Mouse (Mus musculus): Measurements from ENCODE around the gene Tmem41a. TPM values are rescaled to one million over a fixed set of nuclear protein-coding genes. Genes with fewer than 3 reads are reported as not detected.

Gene Tmem41a
- polyA plus RNA-seq (2014; fragmentation: Illumina TruSeq; extraction: RNeasy Lipid Tissue Mini Kit (QIAGEN cat#74804); ENCODE audit: low read depth, low replicate concordance) = 4.9 TPM

DNA sequence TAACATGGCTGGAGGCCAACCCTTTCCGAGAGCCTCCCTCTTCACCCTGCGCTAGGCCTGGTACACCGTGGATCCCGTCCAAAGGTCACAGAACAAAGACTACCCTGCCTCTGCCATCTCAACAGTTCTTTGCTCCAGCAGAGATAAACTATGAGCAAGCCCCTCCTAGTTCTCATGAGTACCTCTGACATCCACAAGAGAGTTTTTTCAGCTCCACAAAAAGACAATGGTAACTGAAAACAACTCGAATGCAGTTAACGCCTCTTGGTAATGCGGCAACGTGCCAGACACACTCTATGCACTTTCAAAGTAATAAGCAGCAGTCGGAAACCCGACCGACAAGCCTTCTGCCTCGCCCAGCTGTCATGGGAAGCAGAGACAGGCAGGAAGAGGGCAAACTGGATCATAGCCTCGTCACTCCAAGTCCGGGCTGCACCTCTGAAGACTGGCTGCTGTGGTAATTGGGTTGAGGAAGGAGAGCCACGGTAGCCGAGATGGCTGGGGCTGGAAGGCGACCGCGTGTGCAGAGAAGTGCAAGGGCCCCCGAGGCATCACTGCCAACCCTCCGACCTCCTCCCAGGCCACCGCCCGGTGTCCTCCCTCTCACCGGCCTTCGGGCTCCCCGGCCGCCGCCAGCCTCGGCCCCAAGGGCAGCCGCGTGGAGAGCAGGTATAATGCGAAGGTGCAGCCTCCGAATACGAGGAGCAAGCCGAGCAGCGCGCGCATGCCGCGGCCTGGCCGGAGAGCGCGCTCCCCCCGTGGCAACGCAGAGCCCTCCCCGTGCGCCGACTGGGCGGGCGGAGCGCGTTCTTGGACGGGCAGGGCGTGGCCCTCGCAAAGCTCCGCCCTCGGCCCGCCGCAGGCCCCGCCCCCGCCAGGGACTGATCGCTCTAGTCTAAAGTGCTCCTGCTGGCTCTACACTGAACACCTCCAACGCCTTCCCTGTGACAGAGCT is at the start of gene Tmem41a:
Tmem41a (minus strand) TSS at position 792 of the 955 bp plus-strand sequence.

GRCm38 (mm10) chr16:21995304-21995703 is 48.0 kb upstream of the Tmem41a start, which contains the start of gene Liph:
Gene Liph (minus strand): TSS chr16:21995663.

Other genes with a start within 250 kb of the Tmem41a start
- gene Ehhadh, start 159.7 kb downstream of the Tmem41a start, polyA plus RNA-seq (2014; fragmentation: Illumina TruSeq; extraction: RNeasy Lipid Tissue Mini Kit (QIAGEN cat#74804); ENCODE audit: low read depth, low replicate concordance) = 23.1 TPM
- 1.0 TPM for gene Map3k13, start 153.2 kb downstream of the Tmem41a start, polyA plus RNA-seq (2014; fragmentation: Illumina TruSeq; extraction: RNeasy Lipid Tissue Mini Kit (QIAGEN cat#74804); ENCODE audit: low read depth, low replicate concordance)
- gene Liph, start 48.1 kb upstream of the Tmem41a start, polyA plus RNA-seq (2014; fragmentation: Illumina TruSeq; extraction: RNeasy Lipid Tissue Mini Kit (QIAGEN cat#74804); ENCODE audit: low read depth, low replicate concordance) = 0.32 TPM
- 30.7 TPM for gene Senp2, start 61.9 kb upstream of the Tmem41a start, polyA plus RNA-seq (2014; fragmentation: Illumina TruSeq; extraction: RNeasy Lipid Tissue Mini Kit (QIAGEN cat#74804); ENCODE audit: low read depth, low replicate concordance)
- gene Igf2bp2, start 215.7 kb upstream of the Tmem41a start, polyA plus RNA-seq (2014; fragmentation: Illumina TruSeq; extraction: RNeasy Lipid Tissue Mini Kit (QIAGEN cat#74804); ENCODE audit: low read depth, low replicate concordance) = 3.2 TPM